Mouse (Mus musculus) adrenal gland, adult 18-20 months (tissue): ENCODE data around the gene Fbxo6. TPM values are rescaled to one million over a fixed set of nuclear protein-coding genes. Genes with fewer than 3 reads are reported as not detected.
"Not testable (repeated sequence)": the region's sequence is repeated elsewhere in the genome, so short reads cannot be mapped to it uniquely, and the experiment has no call there.

ENCODE experiments used
- DNase-seq, 2 experiments: peaks; one replicate each; pipeline ENCODE4 v3.0.0; 2021 to 2022; ENCODE audit warnings: low spot score in 2 of 2
- long read RNA-seq, 2 experiments: library from polyadenylated mRNA; stranded (forward); transcript quantifications; one replicate each; pipeline ENCODE4 v2.0.0; 2021
- total RNA-seq, 2 experiments: library from RNA; stranded (reverse); gene quantifications; 1 replicate in 1 of 2; 2 replicates in 1 of 2; pipeline ENCODE4 v1.2.3; 2021

The Fbxo6 gene
- total RNA-seq: 10 to 100 TPM; 38.1 to 46.5 TPM
- long read RNA-seq, experiment 1, transcript Fbxo6-206 (6 exons, 811 nt): minor isoform, 12 of 42 reads
- long read RNA-seq, experiment 1, transcript Fbxo6-201 (6 exons, 1,346 nt): major isoform, 24 of 42 reads
- long read RNA-seq, experiment 1, partial matches to known transcripts: 0 of 42 reads
- long read RNA-seq, experiment 1, other reads (novel, unspliced or antisense): 3 of 42 reads
- long read RNA-seq, experiment 2, transcript Fbxo6-206 (6 exons, 811 nt): minor isoform, 28 of 83 reads
- long read RNA-seq, experiment 2, transcript Fbxo6-201 (6 exons, 1,346 nt): major isoform, 33 of 83 reads
- long read RNA-seq, experiment 2, transcript Fbxo6-208 (6 exons, 1,240 nt): minor isoform, 13 of 83 reads
- long read RNA-seq, experiment 2, partial matches to known transcripts: 0 of 83 reads
- long read RNA-seq, experiment 2, other reads (novel, unspliced or antisense): 4 of 83 reads

DNA sequence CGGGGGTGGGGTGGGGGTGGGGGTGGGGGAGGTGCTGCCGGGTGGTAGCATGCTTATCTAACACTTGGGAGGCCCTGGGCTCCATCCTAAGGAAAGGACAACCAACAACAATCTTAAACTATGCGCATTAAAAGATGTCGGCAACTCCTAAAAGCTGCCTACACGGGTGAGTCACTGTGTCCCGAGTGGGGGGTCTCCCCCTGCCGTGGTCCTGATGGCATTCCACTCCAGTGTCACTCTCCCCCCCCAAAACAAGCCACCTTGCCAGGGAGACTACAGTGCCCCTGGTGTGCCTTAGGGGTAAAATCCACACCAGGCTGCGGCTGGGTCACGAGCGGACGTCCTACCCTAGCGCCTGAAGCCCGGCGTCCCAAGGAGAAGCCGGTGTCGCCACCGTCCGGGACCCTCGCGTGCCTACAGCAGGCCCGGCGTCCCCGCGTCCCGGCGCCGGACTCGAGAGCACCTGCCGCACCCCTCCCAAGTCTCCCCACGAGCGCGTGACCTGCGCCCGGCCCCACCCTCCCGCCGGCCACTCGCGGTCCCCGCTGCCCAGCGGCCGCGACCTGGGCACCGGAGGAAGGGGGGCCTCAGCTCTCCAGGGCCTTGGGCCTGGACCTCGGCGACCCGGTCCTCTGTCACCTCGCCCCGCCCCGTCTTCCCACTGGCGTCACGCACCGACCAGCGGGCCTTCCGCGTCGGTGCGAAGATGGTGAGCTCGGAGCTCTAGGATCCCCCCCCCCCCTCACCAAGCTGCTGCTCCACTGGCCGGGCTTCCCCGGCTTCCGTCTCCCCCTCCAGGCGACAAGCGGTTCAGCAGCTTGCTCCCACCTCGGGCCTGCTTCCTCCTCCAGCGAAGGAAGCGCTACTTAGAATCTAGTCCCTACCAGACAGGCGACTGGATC lies at the start of gene Fbxo6:
Gene Fbxo6 (minus strand): TSS at position 874 of the 902 bp plus-strand sequence.
- DNase-seq: peak; percentile 82 to 84

GRCm38 (mm10) chr4:148198721-148199120 lies 46.8 kb upstream of the Fbxo6 start:
- no peak for DNase-seq

- DNase-seq: no peak
These were observed 42.5 kb upstream of the Fbxo6 start for GRCm38 (mm10) chr4:148194400-148194799.

DNA sequence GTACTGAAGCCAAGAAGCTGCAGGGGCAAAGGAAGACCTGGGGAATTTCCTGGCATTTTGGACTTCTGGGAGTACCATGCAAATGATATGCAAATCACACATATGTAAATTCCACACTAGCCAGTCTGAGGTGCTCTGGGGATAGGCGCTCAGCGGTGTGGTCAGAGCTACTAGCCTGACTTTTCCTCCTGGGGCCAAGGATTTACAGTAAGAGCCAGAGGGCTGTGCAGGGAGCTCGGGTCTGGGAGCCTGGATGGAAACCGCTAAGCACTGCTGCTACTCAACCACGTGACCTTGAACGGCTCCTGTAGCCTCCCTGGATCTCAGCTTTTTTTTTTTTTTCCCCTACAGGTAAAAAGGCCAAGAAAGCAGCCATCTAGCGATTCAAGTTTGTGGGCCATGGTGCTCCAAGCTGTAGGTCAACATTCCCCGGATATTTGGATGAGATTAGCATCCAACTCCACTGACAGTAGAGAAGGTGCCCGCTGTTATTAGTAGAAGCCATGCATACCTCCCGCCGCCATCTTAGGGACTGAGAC lies 40.8 kb upstream of the Fbxo6 start:
- DNase-seq: no peak

DNA sequence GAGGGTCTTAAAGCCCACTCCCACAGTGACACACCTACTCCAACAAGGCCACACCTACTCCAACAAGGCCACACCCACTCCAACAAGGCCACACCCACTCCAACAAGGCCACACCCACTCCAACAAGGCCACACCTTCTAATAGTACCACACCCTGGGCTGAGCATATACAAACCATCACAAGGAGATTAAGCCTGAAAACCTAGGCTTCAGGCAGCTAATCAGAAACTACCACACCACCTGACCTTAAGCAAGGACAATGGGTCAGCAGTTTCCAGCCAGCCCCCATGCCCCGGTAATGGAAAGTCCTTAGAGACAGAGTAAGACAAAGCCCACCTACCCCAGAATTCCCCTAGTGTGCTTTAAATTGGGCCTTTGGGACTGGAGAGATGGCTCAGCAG lies 36.8 kb upstream of the Fbxo6 start:
- DNase-seq: not testable (repeated sequence)

DNA sequence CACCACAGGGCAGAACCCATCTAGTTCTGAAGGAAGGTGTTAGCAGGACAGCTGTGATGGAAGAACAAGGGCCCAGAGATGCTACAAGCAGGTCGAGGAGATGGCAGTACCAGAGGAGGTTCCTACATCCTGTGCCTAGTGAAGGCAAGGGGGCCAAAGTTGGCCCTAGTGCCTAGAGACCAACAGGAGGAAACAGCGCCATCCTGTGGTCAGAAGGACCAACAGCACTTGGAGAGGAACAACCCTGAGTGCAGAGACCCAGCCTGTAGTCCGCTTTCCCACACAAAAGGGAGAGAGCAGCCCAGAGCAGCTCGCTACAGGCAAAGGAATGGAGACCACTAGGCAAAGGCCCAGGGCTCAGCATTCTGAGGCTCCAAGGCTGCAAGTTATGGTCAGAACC lies 33.9 kb upstream of the Fbxo6 start:
- DNase-seq: no peak

DNA sequence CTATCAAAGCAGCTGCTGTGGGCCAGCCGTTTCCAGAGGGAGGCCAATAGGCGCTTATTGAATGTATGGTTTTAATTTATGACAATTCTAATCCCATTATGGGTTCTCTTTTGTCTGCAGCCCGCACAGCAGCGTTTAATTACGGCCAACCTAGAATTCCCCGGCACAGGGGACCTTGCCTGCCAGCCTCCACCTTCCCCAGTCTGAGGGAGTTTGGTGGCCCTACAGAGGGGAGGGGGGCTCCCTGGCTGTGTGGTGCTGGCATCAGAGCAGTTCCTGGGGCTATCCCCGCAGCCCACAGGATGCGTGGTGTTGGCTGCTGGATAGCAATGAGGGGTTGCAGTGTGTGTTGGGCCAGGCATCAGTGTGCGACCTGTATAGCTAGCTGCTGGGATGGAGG lies 32.6 kb upstream of the Fbxo6 start:
- no peak for DNase-seq

DNA sequence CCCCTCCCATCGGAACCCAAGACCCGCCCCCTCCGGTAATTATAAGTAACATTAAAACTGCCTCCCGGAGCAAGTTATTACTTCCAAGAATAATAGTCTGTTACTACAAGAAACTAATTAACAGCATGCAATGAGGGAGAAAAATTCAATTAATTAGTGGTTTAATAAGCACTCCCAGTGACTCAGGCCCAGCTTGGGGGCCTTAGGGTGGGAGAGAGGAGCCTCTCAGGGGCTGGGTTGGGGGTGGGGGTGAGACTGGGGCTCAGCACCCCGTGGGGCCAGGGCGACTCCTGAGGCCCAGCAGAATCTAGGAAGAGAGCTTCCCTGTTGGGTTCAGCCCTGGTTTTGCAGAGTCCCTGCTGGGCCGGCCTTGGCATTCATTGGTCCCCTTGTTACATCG lies 30.4 kb upstream of the Fbxo6 start:
- no peak for DNase-seq

- DNase-seq: no peak
These were observed 29.5 kb upstream of the Fbxo6 start for GRCm38 (mm10) chr4:148181483-148181882.

GRCm38 (mm10) chr4:148177716-148178115 lies 25.8 kb upstream of the Fbxo6 start:
- DNase-seq: no peak

DNA sequence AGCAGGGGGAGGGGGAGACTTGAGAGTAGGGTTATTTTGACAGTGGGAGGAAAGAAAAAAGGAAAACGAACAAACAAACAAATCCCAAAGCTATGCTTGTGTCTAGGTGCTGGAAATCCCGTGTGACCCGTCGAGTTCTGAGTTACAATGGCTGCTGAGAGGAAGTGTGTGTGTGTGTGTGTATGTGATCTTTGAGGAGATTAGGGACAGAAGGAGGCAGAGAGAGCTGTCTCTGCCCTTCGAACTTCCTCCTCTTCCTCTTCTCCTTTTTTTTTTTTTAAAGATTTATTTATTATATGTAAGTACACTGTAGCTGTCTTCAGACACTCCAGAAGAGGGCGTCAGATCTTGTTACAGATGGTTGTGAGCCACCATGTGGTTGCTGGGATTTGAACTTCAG lies 24.7 kb upstream of the Fbxo6 start:
- not testable (repeated sequence) for DNase-seq

- DNase-seq: no peak
These were observed 22.5 kb upstream of the Fbxo6 start for GRCm38 (mm10) chr4:148174495-148174862.

DNA sequence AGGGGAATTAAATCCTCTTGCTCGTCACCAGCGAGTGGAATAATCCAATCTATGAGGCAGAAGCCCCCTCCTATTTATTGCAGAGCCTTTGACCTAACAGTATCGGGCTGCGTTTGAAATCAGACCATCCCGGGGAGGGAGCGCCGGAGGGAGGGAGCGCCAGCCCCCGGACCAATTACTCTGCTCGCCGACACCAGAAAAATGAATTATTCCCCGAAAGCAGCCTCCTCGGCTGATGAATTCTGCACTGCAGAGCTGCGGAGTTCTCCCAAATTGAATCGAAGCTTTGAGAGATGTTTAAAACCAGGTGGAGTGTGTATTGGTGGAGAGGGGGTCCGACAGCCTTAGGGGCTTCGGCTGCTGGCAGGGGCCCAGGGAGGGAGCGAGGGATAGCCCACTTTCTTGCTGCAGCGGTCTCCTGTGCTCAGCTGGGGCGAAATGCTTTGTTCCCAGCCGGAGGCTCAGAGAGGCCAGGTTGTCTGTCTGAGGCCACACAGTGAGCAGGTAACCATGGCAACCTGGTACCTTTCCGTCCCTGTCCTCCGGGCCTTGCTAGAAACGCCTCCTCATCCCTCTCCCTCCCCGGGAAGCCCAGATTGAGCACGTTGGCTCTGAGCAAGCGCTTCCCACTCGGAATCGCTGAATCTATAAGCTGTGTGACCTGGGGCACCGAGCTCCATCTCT lies 22.0 kb upstream of the Fbxo6 start:
- no peak for DNase-seq

DNA sequence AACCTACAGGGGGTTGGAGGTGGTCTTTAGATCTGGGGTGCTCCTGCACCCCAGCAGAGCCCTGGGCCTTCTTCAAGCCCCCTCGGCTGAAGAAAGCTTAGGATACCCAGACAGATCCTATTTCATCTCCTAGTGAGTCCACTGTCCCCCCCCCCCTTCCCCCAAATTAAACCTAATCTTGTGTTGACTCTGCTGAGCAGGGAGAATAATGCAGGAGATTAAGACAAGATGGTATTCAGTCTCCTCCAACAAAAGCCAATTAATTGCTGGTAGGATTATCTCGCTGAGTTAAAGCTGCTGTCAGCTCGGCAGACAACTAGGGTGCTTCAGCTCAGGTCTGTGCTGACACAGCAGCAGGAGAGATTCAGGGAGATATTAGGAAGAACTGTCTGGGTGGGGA lies 19.3 kb upstream of the Fbxo6 start:
- no peak for DNase-seq

DNA sequence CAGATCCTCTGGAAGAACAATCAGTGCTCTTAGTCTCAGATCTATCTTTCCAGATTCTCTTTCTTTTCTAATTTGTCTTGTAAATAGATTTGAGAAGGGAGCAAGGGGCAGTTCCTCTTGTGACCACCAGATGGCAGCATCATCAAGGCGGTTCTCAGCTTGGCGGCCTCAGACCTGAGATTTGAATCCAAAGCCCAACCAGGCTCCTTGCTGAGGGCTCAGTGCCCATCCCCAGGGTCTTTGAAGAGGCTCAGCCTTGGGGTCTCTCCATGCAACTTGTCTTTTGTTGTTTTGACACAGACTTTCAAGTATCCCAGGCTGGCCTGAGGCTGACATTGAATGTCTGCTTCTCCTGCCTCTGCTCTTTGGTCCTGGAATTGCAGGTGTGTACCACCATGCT lies 18.9 kb upstream of the Fbxo6 start:
- DNase-seq: peak in 1 of 2 experiments; percentile 60

GRCm38 (mm10) chr4:148169586-148169985 lies 17.6 kb upstream of the Fbxo6 start:
- no peak for DNase-seq

GRCm38 (mm10) chr4:148168287-148168686 lies 16.3 kb upstream of the Fbxo6 start:
- peak in 1 of 2 experiments; percentile 65 for DNase-seq

GRCm38 (mm10) chr4:148166986-148167385 lies 15.0 kb upstream of the Fbxo6 start:
- DNase-seq: peak; percentile 62 to 79

DNA sequence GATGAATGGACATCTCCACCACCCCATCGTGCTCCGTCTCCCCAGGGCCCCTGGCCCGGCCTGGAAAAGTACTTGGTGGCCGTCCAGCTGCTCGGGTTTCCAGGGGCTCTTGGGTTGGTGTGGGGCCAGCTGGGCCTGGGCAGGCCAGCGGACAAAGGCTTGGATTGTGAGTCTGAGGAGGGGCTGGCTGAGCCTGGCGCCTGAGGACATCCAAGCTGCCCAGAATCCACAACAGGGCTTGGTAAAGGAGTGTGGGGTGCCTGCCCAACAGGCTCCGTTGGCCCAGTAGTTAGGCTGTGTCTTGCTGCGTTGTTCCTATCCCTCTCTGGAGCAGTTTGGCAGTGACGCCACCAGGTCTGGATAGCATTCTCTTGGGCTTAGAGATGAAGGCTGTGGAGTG lies 14.5 kb upstream of the Fbxo6 start:
- no peak for DNase-seq

GRCm38 (mm10) chr4:148165551-148165950 lies 13.6 kb upstream of the Fbxo6 start:
- no peak for DNase-seq

- DNase-seq: no peak
These were observed 12.5 kb upstream of the Fbxo6 start for GRCm38 (mm10) chr4:148164461-148164860.
